Mouse (Mus musculus): Measurements from ENCODE around the gene Homez. TPM values are rescaled to one million over a fixed set of nuclear protein-coding genes. Genes with fewer than 3 reads are reported as not detected.

Gene Homez
- polyA plus RNA-seq, 1 experiment from 2014 or later: 13.9 TPM

DNA sequence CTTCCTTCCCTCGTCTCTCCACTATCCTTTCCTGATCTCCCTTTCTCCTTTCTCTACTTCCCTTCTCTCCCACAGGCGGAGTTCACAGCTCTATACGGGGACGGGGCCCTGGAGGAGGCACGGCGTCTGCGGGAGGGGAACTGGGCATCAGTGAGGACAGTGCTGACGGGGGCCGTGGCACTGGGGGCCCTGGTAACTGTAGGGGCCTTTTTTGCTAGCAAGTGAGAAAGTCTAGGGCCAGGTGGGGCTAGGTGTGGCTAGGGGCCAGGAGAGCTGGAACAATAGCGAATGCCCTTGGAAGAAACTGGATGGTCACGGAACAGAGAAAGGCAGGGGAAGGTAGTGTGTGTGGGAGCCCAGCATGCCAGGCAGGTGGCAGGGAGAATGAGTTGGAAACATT is 14.5 kb upstream of the Homez start:
- Histone ChIP-seq H3K4me1 (peaks cover 27% of the 10 kb centered on the region), H3K9ac (no peak overlapping the region), H3K27ac (no peak overlapping the region), H3K4me3 (replicated peaks) (no peak overlapping the region), H3K27me3 (no peaks in the 10 kb centered on the region), H3K4me2 (peak overlapping the region; percentile 85), H3K9me3 (no peaks in the 10 kb centered on the region), H3K36me3 (replicated peaks) (0 out of 2 replicates have a peak, but pooled peaks cover 5% of the 10 kb centered on the region)
- 94% methylated on average over 11 of the region's 11 CpGs for whole genome bisulfite sequencing
- ATAC-seq (ENCODE audit: low FRiP score): no peak

DNA sequence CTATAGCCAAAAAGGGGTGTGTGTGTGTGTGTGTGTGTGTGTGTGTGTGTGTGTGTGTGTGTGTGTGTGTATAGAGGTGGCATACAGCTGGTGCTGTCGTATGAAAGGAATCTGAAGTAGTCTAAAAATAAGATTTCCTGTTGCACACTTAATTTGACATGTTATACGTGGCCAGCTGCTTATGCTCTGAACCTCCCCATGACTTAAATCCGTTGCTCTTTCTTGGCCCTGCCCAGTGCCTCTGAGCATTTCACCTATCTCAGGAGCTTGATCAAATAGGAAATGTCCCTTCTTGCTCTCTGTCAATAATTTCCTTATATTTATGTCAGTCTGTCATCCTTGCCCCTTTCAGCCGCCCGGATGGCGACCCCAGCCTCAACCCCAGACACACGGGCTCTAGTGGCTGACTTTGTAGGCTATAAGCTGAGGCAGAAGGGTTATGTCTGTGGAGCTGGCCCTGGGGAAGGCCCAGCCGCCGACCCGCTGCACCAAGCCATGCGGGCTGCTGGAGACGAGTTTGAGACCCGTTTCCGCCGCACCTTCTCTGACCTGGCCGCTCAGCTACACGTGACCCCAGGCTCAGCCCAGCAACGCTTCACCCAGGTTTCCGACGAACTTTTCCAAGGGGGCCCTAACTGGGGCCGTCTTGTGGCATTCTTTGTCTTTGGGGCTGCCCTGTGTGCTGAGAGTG is 13.4 kb upstream of the Homez start:
- ATAC-seq (ENCODE audit: low FRiP score): no peak; the same call in 1 of the 2 replicates
- 29% methylated on average over 21 of the region's 21 CpGs for WGBS

DNA sequence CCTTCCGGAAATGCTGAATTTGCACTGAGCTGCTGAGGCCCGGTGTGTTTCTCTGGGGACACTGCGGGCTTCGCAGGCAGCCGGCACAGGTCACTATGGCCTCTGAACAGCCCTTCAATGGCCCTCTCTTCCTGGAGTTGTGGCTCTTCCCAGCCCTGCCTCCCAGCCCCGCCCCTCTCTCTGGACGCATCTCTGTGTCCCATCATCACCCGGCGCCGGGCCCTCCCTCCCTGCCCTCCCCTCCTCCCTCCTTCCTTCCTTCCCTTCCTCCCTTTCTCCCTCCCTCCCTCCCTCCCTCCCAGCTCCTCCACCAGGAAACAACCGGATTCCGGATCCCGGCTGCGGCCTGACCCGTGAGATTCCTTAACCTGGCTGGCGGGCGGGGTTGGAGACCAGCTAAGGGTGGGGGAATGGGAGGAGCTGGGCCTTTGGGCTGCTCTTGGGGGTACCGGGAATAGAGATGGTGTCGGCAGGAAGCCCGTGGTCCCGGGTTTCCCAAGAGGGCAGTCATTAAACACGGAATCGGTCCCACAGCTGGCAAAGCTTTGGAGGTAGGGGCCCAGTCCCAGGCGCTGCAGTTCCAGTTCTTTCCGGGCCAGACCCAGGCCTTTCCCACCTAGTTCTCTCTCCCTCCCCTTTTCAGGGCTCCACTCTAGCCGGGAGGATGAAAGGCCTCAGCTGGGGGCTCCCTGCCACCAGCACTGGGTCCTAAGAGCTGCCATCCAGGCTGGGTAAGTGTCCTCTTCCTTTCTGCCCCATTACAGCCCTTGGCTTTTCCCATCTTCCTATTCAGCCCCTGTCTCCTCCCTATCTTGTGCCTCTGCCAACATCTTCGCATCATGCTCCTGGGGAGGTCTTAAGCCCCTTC is 12.6 kb upstream of the Homez start, which contains the start of the genes Bcl2l2 and Gm20521:
Gene Bcl2l2, plus strand, starts transcription at position 224 of the 868 bp plus-strand sequence.
Gene Gm20521, plus strand, starts transcription at position 288 of the 868 bp plus-strand sequence.
- peak; percentile 92 for ATAC-seq (ENCODE audit: low FRiP score)
- Histone ChIP-seq H3K36me3 (replicated peaks) (0 out of 2 replicates have a peak, but pooled peaks cover 5% of the 10 kb centered on the region), H3K4me2 (peak within 1 kb of the TSS; percentile 85), H3K27me3 (peaks cover 2% of the 10 kb centered on the region; the same call in 1 of the 2 replicates), H3K9me3 (no peaks in the 10 kb centered on the region), H3K4me1 (peaks cover 27% of the 10 kb centered on the region), H3K9ac (peak within 1 kb of the TSS; percentile 76), H3K27ac (peak within 1 kb of the TSS; percentile 90), H3K4me3 (replicated peaks) (peak within 1 kb of the TSS; percentile 65)
- 0% methylated on average over 27 of the region's 27 CpGs for WGBS

More for the DNA sequence above, 13.4 kb upstream of the Homez start:
- H3K36me3 ChIP-seq (replicated peaks): 0 out of 2 replicates have a peak, but pooled peaks cover 5% of the 10 kb centered on the region
- no peaks in the 10 kb centered on the region for H3K27me3 ChIP-seq
- H3K9me3 ChIP-seq: no peaks in the 10 kb centered on the region
- peak overlapping the region; percentile 90 for H3K27ac ChIP-seq
- H3K4me1 ChIP-seq: peaks cover 27% of the 10 kb centered on the region
- peak overlapping the region; percentile 85 for H3K4me2 ChIP-seq
- H3K4me3 ChIP-seq (replicated peaks): peak overlapping the region; percentile 65
- peak overlapping the region; percentile 76 for H3K9ac ChIP-seq

DNA sequence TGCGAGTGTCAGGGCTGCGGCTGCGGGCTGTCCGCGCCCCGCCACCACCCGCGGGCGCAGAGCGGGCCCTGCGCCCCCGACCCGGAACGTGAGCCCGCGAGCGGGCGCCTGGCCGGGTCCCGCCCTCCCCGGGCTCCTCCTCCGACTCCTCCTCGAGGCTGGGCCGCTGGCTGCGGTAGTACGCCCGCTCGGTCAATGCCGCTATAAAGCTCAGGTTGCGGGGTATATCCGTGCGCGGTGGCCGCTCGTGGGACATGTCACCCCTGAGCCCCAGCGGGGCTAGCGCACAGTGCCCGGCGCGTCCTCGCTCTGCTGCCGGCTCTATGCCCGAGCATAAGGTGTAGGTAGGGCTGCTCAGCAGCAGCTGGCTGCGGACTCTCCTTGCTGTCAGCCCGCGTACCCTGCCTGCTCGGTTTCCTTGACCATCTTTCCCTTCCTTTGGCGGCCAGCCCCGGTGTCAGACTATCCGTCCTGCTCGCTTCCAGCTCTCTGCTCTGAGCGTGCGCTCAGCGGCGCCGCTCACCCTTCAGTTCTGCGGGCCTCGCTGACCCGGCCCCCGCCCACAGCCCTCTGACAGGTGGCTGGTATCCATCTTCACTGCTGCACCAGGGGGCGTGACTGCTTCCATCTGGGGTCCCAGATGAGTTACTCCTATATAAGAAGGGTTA is 6.4 kb upstream of the Homez start, which contains the start of gene Ppp1r3e:
Gene Ppp1r3e, minus strand, starts transcription at position 503 of the 668 bp plus-strand sequence.
- WGBS: under 1% methylated on average over 51 of the region's 61 CpGs
- H3K4me2 ChIP-seq: peak within 1 kb of the TSS; percentile 92
- peak within 1 kb of the TSS; percentile 89 for H3K27ac ChIP-seq
- peak within 1 kb of the TSS; percentile 82 for H3K9ac ChIP-seq
- peak within 1 kb of the TSS; percentile 75 for H3K4me3 ChIP-seq (replicated peaks)
- H3K27me3 ChIP-seq: peaks cover 10% of the 10 kb centered on the region; the same call in 1 of the 2 replicates
- H3K4me1 ChIP-seq: peaks cover 16% of the 10 kb centered on the region
- ATAC-seq (ENCODE audit: low FRiP score): peak; percentile 82
- H3K9me3 ChIP-seq: no peaks in the 10 kb centered on the region
- no peaks in the 10 kb centered on the region for H3K36me3 ChIP-seq (replicated peaks)

DNA sequence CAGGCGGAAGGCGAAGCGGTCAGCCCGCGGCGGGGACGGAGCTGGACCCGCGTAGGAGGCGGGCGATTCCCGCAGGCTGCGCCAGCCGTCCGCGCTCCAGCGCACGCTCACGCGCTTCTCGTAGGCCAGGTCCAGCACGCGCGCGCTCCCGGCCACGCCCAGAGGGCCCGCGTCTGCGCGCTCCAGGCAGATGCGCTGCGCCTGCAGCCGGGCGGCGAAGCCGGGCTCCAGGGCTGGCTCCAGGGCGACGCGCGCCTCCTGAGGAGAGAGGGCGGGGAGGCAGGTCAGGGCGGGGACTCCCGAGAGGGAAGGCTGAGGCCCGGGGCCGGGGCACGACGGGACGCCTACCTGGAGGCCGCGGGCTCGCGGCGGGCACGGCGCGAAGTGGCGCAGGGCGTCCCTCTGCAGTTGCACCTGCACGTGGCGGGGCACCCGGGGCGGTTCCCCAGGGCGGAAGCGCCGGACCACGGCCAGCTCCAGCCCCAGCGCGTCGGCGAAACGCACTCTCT is 5.8 kb upstream of the Homez start:
- H3K9me3 ChIP-seq: no peaks in the 10 kb centered on the region
- ATAC-seq (ENCODE audit: low FRiP score): peak; percentile 93
- H3K9ac ChIP-seq: peak overlapping the region; percentile 82
- peak overlapping the region; percentile 92 for H3K4me2 ChIP-seq
- WGBS: under 1% methylated on average over 52 of the region's 72 CpGs
- H3K36me3 ChIP-seq (replicated peaks): no peaks in the 10 kb centered on the region
- H3K4me1 ChIP-seq: peaks cover 16% of the 10 kb centered on the region
- peak overlapping the region; percentile 75 for H3K4me3 ChIP-seq (replicated peaks)
- H3K27me3 ChIP-seq: peaks cover 10% of the 10 kb centered on the region; the same call in 1 of the 2 replicates
- H3K27ac ChIP-seq: peak overlapping the region; percentile 89

DNA sequence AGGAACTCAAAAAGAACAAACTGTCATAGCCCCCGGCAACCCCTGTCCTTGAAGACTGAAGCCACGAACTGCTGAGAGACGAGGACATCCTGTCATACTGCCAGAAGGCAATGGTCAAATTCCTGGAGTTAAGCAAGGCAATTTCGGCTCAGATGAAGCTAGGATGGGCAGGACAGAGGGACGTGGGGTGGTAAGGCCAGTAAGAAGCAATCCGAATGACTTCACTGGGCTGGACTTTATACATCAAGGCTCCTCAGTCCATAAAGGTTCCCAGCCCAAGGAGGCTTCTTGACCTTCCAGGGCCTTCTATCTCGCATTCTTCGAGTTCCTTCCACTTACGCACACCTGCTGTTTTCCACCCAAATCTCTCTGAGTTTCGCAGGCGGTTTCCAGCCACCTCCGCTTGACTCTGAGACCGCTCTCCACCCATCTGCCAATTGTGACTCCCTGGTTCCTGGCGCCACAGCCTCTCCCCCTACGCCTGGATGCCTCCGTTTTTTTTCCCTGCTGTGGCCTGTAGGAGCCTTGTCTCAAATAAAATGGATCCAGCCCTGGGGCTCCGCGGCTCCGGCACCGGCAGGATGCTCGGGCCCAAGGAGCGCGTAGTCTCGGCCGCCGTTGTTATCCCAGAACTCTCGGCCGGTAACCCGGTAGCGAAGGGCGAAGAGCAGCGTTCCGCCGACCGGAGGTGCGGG is 5.2 kb upstream of the Homez start:
- Histone ChIP-seq H3K9me3 (no peaks in the 10 kb centered on the region), H3K4me3 (replicated peaks) (peak overlapping the region; percentile 75), H3K36me3 (replicated peaks) (no peaks in the 10 kb centered on the region), H3K4me2 (peak overlapping the region; percentile 92), H3K9ac (peak overlapping the region; percentile 82), H3K27me3 (peaks cover 10% of the 10 kb centered on the region; the same call in 1 of the 2 replicates), H3K4me1 (peaks cover 16% of the 10 kb centered on the region), H3K27ac (peak overlapping the region; percentile 89)
- ATAC-seq (ENCODE audit: low FRiP score): peak; percentile 66
- 3% methylated on average over 36 of the region's 36 CpGs for WGBS

DNA sequence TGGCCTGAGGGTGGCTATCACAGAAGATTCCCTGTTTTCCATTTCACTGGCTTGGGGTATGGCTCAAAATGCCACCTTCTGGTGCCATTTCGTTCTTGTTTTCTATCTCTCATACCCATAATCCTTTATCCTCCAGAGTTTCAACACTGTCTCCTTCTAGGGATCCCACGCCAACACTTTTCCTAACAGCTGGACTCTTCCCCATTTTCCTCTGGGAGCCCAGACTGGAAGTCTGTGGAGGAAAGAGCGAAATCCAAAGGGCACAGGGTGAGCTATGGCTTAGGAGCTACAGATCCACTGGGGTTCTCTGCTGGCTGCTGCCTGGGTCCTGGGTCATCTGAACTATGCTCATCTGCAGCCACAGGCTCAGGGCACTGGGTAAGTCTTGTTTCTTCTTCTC is 3.4 kb upstream of the Homez start:
- H3K9ac ChIP-seq: 0 out of 2 replicates have a peak overlapping the region, but pooled peaks have one; percentile 12
- peaks cover 16% of the 10 kb centered on the region for H3K4me1 ChIP-seq
- peaks cover 10% of the 10 kb centered on the region; the same call in 1 of the 2 replicates for H3K27me3 ChIP-seq
- no peaks in the 10 kb centered on the region for H3K36me3 ChIP-seq (replicated peaks)
- H3K9me3 ChIP-seq: no peaks in the 10 kb centered on the region
- no peak overlapping the region for H3K27ac ChIP-seq
- H3K4me2 ChIP-seq: no peak overlapping the region
- 95% methylated on average over 3 of the region's 3 CpGs for WGBS
- no peak for ATAC-seq (ENCODE audit: low FRiP score)
- no peak overlapping the region for H3K4me3 ChIP-seq (replicated peaks)

DNA sequence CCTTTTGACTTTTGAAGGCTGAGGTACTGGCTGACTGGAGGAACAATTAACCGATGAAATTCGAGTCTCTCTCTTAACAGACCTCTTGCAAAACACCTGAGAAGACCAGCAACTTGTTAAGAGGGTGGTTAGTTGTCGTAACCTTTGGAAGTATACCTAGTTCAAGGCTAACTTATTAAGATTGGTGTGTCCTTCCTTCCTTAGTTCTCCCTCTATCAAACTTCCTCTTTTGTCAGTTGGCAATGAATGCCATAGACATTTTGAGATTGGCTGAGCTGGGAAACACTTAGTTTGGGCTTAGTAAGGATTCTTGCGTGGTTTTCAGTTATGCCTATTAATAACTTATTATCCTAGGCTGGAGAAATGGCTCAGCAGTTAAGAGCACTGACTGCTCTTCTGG is 2.7 kb downstream of the Homez start:
- H3K4me1 ChIP-seq: peaks cover 4% of the 10 kb centered on the region
- no peaks in the 10 kb centered on the region for H3K36me3 ChIP-seq (replicated peaks)
- H3K4me3 ChIP-seq (replicated peaks): no peak overlapping the region
- H3K4me2 ChIP-seq: no peak overlapping the region
- WGBS: 89% methylated on average over 4 of the region's 4 CpGs
- H3K27ac ChIP-seq: no peak overlapping the region
- H3K9me3 ChIP-seq: no peaks in the 10 kb centered on the region
- H3K27me3 ChIP-seq: no peaks in the 10 kb centered on the region
- H3K9ac ChIP-seq: no peak overlapping the region
- no peak for ATAC-seq (ENCODE audit: low FRiP score)

DNA sequence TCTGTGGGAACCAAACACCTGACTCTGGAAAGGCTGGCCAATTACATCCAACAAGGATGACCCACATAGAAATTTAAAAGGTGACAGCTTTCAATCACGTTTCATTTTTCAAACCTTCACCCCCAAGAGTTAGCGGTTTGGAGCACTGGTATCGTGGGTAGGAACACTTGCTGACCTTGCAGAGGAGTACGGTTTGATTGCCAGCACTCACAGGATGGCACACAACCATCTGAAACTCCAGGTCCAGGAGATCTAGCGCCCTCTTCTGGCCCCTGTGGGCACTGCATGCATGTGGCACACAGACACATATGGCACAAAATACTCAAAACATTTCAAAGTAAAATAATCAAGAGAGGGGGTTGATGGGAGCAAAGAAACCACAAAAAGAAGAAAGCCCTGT is 3.8 kb downstream of the Homez start:
- Histone ChIP-seq H3K36me3 (replicated peaks) (no peaks in the 10 kb centered on the region), H3K9ac (no peak overlapping the region), H3K9me3 (no peaks in the 10 kb centered on the region), H3K27me3 (no peaks in the 10 kb centered on the region), H3K4me3 (replicated peaks) (no peak overlapping the region), H3K4me2 (no peak overlapping the region), H3K4me1 (peaks cover 4% of the 10 kb centered on the region), H3K27ac (no peak overlapping the region)
- 58% methylated on average over 5 of the region's 5 CpGs for WGBS
- ATAC-seq (ENCODE audit: low FRiP score): no peak

DNA sequence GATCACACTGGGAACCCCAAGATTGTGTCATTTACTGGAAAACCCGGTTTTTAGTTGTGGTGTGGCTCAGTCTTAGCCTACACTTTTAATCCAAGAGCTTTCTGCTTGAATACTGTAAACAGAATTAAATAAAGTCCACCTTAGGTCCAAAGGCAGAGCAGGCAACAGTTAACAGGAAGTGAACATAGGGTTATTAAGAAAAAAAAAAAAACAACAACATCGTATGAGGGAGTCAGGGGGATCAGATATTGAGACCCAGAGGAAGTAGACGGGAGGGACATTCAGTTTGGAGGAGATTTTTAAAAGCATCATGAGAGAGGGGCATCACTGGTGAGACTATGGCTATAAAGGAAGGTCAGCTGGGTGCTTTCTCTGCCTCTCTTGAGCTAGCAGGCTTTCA is 4.5 kb downstream of the Homez start:
- Histone ChIP-seq H3K9ac (no peak overlapping the region), H3K4me1 (peaks cover 4% of the 10 kb centered on the region), H3K36me3 (replicated peaks) (no peaks in the 10 kb centered on the region), H3K4me3 (replicated peaks) (no peak overlapping the region), H3K27ac (no peak overlapping the region), H3K9me3 (no peaks in the 10 kb centered on the region), H3K27me3 (no peaks in the 10 kb centered on the region), H3K4me2 (no peak overlapping the region)
- no peak for ATAC-seq (ENCODE audit: low FRiP score)
- 48% methylated on average over 3 of the region's 3 CpGs for WGBS

DNA sequence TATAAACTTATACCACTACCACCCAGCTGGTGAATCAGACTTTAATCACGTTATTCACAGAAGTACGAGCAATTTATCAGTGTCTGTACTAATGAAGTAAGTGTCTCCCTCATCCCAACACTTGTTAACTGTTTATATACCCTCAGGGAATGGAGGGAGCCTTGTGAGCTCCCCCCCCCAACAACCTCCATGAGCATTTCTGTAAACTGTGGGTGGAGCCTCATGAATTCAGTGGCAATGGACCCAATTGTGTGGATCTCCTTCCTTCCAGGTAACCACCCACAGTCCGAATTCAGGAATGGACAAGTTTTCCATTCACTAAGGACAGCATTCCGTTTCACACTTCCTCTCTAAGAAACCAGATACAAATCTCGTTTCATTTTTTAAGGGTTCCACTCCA is 5.1 kb downstream of the Homez start:
- H3K36me3 ChIP-seq (replicated peaks): no peaks in the 10 kb centered on the region
- H3K27ac ChIP-seq: no peak overlapping the region
- H3K27me3 ChIP-seq: no peaks in the 10 kb centered on the region
- H3K4me3 ChIP-seq (replicated peaks): no peak overlapping the region
- 84% methylated on average over 5 of the region's 5 CpGs for WGBS
- no peak overlapping the region for H3K9ac ChIP-seq
- no peak for ATAC-seq (ENCODE audit: low FRiP score)
- peaks cover 4% of the 10 kb centered on the region for H3K4me1 ChIP-seq
- no peaks in the 10 kb centered on the region for H3K9me3 ChIP-seq
- no peak overlapping the region for H3K4me2 ChIP-seq
